Mouse (Mus musculus) liver, adult 2 months (tissue): ENCODE measurements around the gene Snapin.

ENCODE experiments used
- CTCF ChIP-seq: fragments of 200-500 bp; IDR thresholded peaks from 2 replicates; pipeline ENCODE4 v1.5.1; 2011; ENCODE audit warnings: low read depth, low read length, control low read depth
- POLR2A ChIP-seq: fragments of 200-500 bp; IDR thresholded peaks from 2 replicates; pipeline ENCODE4 v1.6.1; 2011; ENCODE audit warnings: low read length, control low read depth; ENCODE audit not compliant: insufficient read depth; ENCODE audit errors: extremely low read depth

GRCm38 (mm10) chr3:90462579-90462978 lies 28.3 kb downstream of the Snapin start:
- no peak for TF ChIP-seq CTCF
- TF ChIP-seq POLR2A = no peak
